Mouse (Mus musculus) c-Kit-positive CD71-negative TER-119-negative erythroid progenitor cells, embryonic 14.5 days (primary cell): Measurements from ENCODE around the gene Ggt5.
"Not testable (repeated sequence)": the region's sequence is repeated elsewhere in the genome, so short reads cannot be mapped to it uniquely, and the experiment has no call there.

ENCODE experiments used
- DNase-seq: peaks from one replicate; pipeline ENCODE4 v3.0.0-alpha.2; 2013; ENCODE audit warnings: low read depth

Gene Ggt5

DNA sequence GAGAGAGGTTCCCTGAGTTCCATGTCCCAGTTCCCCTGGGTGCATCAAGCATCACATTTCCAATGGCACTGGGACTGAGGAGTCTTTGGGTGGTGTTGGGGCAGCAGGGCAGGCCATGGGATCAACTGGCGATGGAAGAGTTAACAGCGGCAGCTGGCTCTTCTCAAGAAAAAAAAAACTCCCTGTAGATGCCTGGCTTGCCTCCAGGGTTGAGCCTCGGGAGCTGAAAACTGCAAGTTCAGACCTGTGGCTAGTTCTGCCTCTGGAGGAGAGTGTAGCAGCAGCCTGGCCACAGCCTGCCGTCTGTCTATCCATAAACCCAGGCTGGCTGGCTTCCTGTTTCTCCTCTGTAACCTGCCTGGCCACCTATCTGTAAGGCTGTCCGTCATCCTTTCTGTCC is at the start of gene Ggt5:
Gene Ggt5, plus strand, starts transcription at position 212 of the 400 bp plus-strand sequence.
- DNase-seq, result no peak

DNA sequence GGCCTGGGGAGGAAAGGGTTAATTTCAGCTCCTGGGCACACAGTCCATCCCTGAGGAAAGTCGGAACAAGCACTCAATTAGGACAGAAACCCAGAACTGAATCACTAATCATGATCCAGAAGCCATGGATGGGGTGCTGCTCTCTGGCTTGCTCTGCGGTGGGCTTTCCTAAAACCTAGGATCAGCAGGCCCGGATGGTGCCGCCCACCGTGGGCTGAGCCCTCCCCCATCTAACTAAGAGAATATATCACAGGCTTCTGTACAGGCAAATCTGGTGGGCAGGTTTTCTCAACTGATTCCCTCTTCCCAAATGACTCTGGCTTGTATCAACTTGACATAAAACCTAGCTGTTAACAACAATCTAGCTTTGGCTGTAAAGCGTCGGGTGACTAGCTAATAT is 41.2 kb upstream of the Ggt5 start:
- no peak for DNase-seq

DNA sequence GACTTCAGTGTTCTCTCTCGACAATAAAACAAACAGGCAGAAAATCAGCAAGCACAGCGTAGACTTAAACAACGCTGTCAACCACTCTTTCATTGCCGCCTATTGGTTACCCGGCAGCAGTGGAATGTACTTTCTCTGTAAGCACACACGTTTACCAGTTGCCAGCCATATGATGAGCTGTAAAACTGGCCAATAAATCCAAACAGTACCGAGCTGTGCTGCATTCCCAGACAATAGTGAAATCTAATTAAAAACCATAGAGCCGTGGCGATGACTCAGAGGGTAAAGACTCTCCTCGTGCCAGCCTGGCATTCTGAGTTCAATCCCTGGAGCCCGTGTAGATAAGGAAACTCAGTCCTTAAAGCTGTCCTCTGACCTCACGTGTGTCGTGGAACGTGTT is 40.7 kb upstream of the Ggt5 start:
- no peak for DNase-seq

DNA sequence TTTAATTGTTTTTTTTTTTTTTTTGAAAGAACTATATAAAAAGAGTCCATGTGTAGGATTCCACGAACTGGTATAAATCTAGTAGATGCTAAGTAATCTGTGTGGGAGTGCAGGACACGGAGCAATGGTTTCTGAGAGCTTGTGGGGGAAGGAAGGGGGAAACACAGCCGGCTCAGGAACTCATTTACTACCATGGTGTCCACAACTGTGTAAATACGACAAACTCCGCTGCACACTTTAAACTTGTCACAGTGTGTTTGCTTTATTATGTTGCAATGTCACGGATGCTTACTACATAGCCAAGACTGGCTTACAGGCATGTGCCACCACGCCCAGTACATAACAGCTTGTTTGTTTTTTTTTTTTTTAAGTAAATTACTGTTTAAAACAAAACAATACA is 39.3 kb upstream of the Ggt5 start:
- DNase-seq, result no peak

DNA sequence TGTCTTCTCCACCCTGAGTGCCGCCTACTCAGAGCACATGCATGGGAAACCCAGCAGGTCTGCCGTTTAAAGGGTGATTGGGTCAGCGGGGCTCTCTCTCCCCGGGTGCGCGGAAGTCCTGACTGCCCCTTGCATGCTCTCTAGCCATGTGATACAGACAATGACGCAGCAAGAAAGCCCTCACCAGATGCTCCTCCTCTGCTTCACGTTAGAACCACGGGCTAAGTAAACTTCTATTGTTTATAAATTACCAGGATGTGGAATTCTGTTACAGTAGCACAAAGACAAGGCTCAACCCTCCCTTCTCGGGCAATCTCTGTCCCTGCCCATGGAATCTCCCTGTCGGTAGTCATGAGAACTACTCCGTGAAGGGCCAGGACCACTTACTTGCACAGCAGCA is 38.0 kb upstream of the Ggt5 start:
- DNase-seq, result no peak

DNA sequence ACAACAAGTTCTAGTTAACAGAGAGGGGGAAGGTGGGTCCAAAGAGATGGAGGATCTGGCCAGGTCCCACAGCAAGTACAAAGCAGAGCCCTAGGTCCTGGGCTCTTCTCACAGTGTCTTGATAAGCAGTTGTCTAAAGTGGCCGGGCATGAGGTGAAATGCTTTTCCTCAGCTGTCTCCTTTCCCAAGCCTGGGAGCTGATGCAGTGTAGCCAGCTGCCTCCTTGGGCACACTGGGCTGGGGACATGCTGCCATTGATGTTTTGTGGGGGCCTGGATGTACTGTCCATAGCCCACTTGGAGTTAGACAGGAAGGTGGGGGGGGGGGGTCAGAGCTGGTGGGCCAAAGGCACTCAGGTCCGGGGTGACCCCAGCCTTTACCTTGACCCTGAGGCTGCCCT is 37.0 kb upstream of the Ggt5 start:
- no peak for DNase-seq

DNA sequence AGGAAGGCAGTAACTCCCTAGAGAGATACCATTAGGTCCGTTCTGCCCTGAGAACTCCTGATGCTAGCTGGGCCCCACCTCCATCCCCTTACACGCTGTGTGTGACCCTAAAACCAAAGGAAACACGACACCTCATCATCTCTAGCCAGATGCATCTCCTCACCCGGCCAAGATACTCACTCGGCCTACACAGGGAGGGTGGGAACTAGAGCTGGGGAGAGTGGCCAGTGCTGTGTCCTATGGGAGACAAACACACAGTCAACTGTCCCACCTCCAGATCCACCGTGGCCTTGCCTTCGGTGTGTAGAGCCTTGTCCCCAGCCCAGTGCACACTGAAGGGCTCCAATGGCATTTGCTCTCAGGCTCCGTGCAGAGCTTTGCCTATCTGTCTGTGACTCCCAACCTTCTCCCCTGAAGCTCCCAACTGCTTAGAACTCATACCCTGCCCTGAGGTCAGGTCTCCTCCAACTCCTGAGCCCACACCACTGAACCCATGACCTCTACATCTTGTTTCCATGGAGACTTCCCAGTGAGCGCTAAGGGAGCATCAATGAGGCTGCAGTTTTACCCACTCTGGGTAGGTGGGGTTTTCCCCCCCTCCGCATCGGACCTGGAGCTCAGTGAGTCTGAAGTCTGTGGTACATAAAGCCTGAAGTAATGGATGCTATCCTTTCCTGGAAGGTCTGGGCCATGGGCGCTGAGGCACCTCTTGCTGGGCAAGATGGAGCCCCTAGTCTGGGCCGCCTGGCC is 36.3 kb upstream of the Ggt5 start:
- no peak for DNase-seq

DNA sequence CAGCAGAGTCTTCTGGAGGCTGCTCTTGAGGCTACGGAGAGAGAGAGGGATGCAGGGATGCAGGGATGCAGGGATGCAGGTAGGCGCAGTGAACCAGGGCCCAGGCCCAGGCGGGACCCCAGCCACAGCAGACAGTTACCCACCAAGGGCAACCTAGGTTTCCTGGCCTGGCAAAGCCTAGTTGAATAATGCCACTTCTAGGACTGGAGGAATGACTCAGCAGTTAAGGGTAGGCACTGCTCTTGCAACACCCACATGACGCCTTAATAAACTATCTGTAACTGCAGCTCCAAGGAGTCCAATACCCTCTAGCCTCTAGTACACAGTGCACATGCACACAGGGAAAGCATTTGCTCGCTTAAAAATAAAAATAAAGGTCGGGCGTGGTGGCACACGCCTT is 35.0 kb upstream of the Ggt5 start:
- no peak for DNase-seq

DNA sequence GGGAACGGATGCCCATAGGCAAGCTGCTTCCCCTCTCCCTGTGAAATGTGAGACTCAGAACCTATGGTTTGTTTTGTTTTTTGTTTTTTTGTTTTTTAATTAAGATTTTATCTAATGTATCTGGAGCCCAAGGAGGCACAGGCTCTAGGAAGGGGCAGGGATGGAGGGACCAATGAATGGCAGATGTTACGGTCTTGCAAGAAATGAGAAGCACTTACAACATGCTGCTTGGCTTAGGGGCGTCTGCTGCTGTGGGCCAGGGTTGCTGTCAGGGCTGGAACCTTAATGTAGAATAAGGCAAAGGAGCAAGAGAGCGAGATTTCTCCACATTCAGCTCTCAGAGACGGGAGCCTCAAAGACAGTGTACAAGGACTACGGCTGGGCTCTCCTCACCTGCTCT is 33.6 kb upstream of the Ggt5 start:
- no peak for DNase-seq

DNA sequence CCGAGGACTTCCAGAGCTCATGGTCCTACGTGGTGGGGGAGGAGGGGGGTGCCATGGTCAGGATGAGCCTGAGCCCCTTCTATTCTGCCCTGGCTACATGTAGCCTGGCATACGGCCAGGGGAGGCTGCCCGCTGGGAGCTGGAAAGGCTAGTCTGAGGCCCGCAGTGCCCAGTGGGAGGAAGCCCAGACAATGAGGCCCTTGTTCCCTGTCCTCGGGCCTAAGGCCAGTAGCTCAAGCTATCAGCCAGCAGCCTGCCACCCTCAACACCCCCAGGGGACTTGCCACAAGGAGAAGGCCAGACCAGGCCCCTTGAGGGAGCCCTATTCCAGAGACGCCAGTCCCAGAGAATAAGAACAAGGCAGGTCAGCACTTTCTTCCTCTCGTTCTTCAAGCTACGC is 33.1 kb upstream of the Ggt5 start:
- DNase-seq, result no peak

DNA sequence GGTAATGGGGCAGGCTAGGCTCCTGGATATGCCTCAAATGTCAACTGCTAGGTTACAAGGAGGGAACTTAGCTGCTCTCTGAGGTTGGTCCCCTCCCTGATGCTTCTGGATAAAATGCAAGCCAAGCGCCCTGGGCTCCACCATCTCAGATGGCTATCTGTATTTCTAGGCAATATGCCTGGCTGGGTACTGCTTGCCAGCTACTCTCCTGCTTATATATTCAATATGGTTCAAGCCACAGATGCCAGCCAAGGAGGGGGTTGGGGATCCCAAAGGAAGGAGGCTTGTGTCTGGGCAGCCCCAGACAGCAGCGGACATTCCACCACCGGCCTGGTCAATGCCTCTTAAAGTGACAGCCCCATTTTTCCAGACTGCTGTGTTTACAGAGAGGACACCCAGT is 30.6 kb upstream of the Ggt5 start:
- no peak for DNase-seq

DNA sequence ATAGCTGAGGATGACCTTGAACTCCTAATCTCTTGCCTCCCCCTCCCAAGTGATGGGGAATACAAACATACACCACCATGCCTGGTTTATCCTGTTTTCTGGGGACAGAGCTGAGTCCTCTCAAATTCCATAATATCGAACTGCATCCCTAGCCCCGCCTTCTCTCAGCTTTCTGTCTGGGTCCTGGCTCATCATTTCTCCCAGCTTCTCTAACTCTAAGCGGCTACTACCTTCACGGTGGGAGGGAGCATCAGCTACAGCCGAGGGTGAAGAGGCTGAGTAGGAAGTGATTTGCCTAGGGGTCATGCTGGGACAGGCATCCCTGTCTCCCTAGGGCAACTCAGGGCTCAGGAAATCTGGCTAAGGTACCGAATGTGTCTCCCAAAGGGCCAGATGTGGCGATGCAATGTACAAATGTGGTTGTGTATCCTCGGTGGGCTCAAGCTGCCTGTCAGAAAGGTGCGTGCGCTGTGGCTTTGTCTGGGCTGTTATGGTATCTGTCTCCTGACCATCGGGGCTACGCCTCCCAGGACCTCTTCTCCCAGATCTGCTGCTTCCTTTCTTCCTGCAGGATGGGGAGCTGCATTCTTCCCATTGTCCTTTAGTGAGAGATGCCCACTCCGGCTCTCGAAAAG is 30.0 kb upstream of the Ggt5 start:
- no peak for DNase-seq

DNA sequence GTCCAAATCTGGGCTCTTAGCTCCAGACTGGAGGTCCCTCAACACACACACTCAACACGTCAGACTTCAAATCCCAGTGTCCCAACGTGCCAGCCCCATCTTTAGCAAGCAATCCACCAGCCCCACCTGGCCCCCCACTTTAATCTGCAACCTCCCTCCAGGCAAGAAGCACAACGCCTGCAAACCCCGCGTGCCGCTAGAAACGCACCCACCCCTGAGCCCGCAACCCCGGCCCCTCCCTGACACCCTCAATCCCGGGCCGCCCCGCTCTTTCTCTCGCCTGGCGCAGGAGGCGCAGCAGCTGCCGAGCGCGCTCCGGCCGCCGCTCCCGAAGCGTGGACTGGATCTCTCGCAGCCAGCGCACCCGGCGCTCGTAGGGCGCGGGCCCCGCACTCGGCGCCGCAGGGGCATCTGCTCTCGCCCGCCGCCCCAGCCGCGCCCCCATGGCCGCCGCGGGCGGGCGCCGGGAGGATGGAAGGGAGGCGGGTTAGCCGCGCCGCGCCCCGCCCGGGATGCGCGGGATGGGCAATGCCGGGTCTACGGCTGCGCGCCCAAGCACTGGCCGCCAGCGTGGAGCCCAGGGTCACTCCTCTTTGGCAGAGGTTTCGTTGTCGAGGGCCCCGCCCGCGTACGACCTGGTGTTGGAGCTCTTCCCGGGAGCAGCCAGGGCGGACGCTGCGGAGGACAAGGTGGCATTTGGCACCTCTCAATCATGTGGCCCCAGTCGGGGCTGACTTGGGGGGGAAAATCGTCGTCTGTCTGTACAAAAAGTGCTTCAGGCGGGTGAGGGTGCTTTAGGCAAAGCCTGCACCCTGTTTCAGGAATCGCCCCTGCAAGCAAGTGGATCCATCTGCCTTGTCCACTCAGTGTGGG is 29.2 kb upstream of the Ggt5 start, which contains the start of gene Lrrc75b:
Gene Lrrc75b, minus strand, starts transcription at position 655 of the 873 bp plus-strand sequence.
- DNase-seq, result no peak

DNA sequence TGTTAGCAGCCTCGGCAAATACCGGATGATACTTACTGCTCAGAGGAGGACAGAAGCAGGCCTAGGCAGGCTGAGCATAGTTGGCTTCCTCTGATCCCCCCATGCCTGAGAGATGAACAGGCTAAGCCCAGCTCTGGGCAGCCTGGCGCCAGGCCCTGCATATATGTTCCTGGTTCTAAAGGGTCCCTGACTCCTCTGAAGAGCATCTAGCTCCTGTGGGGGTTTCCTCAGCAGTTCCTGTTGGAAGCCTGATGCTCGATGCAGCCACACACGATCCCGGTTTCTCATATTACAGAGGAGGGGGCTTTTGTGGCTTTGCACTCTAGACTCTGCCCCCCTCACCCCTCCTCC is 28.6 kb upstream of the Ggt5 start:
- no peak for DNase-seq

DNA sequence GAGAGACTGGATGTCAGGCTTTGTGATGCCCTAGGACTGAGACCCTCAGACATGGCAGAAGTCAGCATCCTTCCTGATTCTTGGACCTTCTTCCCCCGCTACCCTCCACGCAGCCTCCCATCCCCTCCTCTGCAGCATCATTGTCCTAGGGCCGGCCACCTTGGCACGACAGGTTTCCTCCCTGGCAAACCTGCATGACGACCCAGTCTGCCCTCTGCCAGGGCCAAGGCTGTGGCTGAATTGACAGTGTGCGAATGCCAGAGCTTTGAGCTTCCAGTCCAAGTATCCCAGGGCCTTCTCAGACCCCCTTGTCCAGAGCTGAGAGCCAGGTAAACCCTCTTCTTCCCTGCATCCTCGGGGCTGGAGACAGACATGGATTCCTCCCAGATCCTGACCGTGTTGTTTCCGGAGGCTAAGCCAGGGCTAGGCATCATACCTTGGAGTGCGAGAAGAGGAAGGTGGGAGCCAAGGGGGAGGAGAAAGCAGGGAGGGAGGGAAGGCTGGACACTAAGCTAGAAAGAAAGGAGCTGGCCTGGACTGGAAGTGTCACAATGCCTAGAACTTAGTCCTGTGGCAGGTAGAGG is 28.0 kb upstream of the Ggt5 start, which contains the start of gene Ggt1:
Gene Ggt1, plus strand, starts transcription at position 534 of the 584 bp plus-strand sequence.
- no peak for DNase-seq

DNA sequence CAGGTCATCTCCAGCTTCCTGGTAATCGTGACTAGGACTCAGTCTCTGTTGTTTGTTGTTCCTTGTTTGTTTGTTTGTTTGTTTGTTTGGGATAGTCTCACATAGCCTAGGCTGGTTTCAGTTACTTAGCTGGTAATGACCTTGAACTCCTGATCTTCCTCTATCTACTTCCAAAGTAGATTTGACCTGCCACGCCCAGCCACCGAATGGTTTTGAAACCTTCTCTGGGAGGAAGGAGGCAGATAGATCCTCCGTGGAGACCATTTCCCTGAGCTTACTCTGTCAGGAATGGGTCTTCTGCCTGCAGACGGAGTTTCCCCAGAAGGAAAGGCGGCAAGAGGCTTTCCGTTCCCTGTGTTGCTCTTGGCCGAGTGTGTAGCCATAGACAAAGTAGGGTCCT is 26.5 kb upstream of the Ggt5 start:
- DNase-seq, result no peak

DNA sequence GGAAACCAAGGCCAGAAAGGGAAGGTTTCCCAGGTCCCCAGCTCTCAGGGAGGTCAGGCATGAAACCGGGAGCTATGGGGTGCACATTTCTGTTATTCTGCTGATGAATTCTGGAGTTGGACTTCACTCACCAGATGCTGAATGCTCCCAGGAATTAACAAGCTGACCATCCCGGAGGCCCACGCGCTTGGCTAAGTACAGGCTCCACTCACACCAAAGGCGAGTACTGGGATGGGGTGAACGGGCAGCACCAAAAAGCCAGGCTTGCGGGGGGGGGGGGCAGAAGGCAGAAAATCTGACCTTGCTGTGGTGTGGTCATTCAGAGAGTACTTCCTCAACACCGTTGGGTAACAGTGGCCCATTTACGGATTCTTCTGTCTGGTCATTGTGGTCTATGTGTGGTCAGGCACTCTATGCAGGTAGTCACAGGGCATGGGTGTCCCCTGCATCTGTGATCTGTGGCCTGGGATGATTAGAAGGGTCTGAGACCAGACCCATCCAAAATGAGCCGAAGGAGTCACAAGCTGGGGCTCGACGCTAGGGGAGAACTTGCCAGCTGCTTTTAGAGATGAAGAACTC is 24.4 kb upstream of the Ggt5 start:
- DNase-seq, result no peak

DNA sequence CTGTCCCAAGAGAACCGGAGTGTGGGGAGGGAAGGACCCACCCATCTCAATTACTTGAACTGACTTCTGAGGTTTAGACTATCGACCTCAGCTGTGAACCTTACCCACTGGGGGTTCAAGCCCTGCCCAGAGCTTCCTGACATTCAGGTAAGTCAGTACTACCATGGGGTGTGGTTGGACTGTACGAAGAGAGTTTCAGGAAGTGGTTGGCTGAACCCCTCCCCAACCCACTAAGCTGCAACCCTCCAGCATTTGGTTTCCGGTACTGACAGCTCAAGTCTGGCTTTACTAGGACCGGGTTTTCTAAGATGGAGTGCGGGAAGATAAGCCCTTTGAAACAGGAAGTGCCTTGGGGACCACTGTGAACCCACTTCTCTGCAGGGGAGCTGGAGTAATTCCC is 23.7 kb upstream of the Ggt5 start:
- DNase-seq, result no peak

DNA sequence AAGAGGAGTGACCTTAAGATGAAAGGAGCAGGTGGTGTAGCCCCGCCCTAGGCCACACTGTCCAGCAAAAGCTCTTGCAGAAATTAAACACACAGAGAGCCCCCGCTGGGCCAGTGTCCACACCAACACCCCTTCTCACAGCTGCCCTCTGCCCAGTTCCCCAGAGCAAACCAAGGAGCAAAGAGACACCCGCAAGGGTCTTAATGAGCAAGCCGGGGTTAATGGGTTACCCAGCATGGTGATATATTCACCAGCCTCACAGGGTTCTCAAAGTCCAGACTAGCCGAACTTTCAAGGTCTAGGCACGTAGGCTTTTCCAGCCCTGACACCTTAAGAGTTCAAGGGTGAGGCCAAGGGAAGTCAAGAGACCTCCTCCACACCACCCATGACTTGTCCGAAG is 23.2 kb upstream of the Ggt5 start:
- no peak for DNase-seq

DNA sequence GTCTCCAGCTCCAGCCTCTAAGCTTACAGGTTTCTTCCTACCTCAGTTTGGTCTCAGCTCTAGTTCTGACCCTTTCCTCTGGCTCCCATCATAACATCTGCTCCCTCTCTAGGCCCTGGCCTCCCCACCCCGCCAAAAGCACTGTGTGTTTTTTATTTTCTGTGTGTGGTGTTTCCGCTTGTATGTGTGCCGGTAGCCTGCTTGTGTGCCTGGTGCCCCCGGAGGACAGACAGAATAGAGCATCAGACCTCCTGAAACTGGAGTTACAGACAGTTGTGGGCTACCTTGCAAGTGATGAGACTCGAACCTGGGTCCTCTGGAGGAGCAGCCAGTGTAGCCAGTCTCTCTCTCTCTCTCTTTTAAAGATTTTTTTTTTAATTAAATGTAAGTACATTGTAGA is 22.8 kb upstream of the Ggt5 start:
- no peak for DNase-seq

DNA sequence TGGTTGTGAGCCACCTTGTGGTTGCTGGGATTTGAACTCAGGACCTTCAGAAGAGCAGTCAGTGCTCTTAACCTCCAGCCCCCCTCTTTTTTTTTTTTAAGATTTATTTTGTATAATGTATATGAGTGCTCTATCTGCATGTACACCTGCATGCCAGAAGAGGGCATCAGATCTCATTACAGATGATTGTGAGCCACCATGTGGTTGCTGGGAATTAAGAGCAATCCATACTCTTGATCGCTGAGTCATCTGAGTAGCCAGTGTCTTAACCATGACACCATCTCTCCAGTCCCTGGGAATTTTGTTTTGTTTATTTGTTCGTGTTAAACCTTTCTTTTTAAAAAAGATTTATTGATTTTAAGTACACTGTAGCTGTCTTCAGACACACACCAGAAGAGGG is 22.4 kb upstream of the Ggt5 start:
- DNase-seq, result not testable (repeated sequence)

DNA sequence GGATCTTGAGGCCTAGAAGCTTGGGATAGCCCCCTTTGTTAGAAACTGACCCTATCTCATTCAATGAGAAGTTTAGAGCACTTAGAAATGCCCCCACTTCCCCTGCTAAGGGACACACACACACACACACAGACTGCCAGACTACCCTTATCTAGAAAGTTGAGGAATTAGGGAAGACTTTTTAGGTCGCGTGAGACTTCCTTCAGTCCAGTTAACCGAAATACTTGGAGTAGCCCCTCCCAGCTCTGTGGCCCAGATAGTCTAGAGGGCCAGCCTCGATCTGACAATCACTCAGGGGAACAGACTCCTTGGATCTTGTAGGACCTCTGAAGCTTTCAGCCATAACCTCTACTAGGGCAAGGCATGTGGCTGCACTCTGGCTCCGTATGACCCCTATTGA is 21.1 kb upstream of the Ggt5 start:
- DNase-seq, result no peak
